Mouse (Mus musculus) embryo, embryonic 10.5 days (tissue): Measurements from ENCODE around the gene Myh10.
"Not testable (repeated sequence)": the region's sequence is repeated elsewhere in the genome, so short reads cannot be mapped to it uniquely, and the experiment has no call there.

Experiments used
- DNase-seq: peaks from one replicate; pipeline ENCODE4 v3.0.0-alpha.2; 2015; ENCODE audit warnings: low spot score

The Myh10 gene

GRCm38 (mm10) chr11:68692693-68693446 is 1.5 kb downstream of the Myh10 start:
- DNase-seq, result peak; percentile 69

DNA sequence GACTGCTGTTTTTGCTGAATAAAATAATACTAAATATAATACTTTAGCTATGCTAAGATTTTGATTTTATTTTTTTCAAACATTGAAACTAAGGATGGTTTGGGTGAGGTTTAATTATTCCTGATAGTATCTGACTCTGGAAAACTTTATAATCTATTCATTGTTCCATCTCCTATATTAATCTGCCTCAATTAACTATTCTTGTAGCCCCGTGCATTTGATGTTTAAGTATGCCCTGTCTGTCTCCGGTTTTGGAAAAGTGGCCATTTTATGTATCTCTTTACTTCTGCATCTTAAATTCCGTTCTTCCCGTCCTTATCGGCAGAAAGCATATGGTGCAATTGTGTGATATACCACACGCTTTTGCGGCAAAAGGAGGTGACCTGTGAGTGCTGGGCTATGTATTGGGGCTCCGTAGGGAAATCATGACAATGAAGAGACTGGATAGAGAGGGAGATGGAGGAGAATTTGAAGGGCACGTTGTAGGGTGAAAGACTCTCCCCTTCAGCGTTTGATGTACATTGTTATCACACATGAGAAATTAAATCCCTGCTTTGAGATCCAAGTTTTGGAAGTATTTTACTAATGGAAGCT is 2.2 kb downstream of the Myh10 start:
- DNase-seq, result peak; percentile 32

- no peak for DNase-seq
Measured at GRCm38 (mm10) chr11:68702370-68702769, 11.0 kb downstream of the Myh10 start.

- DNase-seq, result no peak
Measured at GRCm38 (mm10) chr11:68703360-68703759, 12.0 kb downstream of the Myh10 start.

- DNase-seq, result no peak
Measured at GRCm38 (mm10) chr11:68704258-68704657, 12.9 kb downstream of the Myh10 start.

GRCm38 (mm10) chr11:68704847-68705246 is 13.5 kb downstream of the Myh10 start:
- no peak for DNase-seq

- DNase-seq, result no peak
Measured at GRCm38 (mm10) chr11:68706524-68707429, 15.4 kb downstream of the Myh10 start.

GRCm38 (mm10) chr11:68707881-68708582 is 16.7 kb downstream of the Myh10 start:
- no peak for DNase-seq

GRCm38 (mm10) chr11:68716167-68716566 is 24.8 kb downstream of the Myh10 start:
- DNase-seq, result no peak

DNA sequence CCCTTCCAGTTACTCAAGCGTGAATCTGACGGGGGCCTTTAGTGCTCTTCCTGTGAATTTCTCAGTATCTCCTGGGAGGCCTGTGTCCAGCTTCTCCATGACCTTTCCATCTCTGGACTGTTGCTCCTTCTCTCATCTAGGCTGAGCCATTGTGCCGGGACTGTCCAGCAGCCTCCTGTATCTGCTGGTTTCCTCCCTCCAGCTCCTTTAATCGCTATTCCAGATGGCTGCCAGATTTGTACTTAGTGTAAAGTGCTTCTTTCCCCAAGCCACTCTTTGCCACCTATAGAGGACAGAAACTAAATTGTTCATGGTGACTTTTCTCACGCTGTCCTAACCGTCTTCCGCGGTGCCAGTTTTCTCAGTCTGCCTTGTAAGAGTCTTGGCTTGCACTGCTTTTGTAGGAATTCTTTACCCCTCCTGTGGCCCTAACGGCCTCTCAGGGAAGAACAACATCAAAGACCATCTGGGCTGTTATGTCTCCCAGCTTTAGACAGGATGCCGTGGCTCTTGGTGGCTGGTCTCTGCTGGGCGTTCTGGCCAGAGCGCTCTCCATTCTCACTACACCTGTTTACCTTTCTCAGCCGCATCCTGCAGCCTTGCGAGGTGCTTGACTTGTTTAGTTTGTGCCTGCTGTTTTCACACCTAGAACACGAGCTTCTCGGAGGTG is 25.9 kb downstream of the Myh10 start:
- DNase-seq, result peak; percentile 52

DNA sequence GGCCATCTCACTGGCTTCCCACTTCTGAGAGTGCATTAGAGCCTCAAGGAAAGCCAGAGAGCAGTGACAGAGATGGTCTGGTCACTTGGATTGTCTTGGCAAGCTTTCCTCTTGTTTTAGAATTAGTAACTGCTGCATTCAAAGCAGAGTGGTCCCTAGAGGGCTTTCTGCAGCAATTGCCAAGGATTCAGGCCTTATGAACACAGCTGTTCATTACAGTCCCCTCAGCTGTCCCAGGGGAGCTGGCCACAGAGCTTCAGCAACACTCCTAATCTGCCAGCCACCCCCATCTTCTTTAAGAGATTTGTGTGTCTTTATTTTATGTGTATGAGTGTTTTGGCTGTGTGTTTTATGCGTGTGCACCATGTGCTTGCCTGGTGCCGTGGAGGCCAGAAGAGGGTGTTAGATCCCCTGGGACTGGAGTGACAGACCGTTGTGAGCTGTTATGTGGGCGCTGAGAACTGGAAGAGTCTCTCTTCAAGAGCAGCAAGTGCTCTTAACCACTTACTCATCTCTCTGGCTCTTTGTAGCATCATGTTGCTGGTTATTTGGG is 27.8 kb downstream of the Myh10 start:
- DNase-seq, result no peak

DNA sequence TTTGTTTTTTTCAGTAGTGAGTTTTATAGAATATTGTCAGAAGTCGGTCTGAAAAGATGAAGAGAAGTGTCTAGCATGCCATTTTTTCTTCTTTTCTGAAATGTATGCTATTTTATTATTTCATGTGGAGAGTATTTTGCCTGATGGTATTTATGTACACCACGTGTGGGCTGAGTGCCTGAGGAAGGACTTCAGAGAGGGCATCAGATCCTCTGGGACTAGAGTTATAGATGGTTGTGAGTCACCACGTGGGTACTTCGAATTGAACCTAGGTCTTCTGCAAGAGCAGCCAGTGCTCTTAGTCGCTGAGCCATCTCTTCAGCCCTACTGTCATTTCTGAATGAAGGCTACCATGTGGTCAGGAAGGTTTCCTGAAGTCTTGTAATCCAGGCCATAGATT is 28.4 kb downstream of the Myh10 start:
- no peak for DNase-seq

GRCm38 (mm10) chr11:68724117-68724516 is 32.8 kb downstream of the Myh10 start:
- DNase-seq, result peak; percentile 21

DNA sequence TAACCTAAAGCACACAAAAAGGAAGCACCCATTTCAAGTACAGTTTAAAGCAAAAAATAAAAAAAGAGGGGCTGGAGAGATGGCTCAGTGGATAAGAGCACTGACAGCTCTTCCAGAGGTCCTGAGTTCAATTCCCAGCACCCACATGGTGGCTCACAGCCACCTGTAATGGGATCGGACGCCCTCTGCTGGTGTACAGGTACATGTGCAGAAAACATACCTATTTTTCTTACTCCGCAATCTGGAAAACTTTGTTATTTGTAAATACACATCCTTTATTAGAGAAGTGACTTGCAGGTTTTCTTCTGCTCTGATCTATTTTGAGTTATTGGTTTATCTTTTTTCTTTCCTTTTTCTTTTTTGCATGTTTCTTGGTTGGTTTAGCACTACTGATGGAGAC is 37.3 kb downstream of the Myh10 start:
- no peak for DNase-seq

DNA sequence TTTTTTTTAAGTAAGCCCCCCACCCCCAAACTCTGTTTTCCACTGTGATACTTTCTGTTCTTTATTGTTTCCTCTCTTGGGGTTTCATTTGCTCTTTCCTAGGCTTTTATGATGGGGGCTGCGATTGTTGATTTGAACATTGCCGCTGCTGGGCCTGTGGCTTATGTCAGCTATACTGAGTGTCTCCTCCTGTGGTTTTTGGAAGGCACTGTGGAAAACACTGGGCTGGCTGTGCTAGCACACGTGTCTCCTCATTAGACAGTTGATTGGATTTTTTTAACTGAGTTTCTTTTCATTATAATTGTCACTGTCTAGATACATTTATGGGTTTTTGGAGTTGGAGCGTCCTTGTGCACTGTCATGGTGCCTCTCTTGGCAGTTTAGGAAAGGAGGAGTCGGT is 39.4 kb downstream of the Myh10 start:
- no peak for DNase-seq

DNA sequence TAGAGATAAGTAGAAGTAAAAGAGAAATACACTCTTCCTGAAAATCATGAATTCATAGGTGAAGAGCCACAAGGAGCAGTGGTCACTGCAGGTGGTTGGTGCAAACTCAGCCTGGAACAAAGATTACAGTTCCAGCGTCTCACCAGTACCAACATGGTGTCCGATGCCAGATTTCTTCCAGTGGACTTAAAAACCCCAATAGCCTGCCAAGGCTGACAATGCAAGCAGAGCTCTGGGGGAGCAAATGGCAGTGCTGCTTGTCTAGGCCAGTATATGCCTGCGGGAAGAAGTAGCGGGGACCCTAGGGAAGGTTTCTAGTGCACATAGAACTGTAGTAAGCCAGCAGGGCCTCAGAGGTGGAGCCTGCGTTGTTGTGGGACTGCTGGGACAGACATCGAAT is 40.7 kb downstream of the Myh10 start:
- no peak for DNase-seq

DNA sequence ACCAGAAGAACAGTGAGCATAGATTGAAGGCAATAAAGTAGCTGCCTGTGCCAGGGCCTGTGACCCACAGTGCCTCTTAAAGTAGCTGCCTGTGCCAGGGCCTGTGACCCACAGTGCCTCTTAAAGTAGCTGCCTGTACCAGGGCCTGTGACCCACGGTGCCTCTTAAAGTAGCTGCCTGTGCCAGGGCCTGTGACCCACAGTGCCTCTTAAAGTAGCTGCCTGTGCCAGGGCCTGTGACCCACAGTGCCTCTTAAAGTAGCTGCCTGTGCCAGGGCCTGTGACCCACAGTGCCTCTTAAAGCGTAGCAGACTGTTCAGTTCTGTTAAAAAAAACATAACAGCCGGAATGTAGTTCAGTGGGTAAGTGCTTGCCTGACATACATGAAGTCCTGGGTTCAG is 42.0 kb downstream of the Myh10 start:
- DNase-seq, result not testable (repeated sequence)

DNA sequence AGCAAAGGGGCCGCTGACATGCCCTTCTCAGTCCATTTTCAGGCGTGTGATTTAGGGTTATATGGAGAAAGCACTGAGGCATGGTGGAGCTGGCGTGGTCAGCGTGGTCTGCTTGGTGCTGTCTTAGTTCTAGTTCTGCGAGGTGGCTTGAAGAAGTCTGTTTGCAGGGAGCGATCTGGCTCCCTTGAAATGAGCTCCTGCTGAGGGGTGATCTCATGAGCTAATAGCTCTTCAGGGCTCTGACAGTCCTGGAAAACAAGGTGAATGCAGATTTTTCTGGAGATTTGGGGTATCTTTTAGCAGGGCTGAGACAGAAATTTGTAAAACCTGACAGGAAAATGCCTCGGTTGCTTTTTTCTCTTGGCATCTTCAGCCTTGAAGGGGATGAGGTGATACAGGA is 48.1 kb downstream of the Myh10 start:
- no peak for DNase-seq

GRCm38 (mm10) chr11:68742658-68743057 is 51.3 kb downstream of the Myh10 start:
- DNase-seq, result no peak

DNA sequence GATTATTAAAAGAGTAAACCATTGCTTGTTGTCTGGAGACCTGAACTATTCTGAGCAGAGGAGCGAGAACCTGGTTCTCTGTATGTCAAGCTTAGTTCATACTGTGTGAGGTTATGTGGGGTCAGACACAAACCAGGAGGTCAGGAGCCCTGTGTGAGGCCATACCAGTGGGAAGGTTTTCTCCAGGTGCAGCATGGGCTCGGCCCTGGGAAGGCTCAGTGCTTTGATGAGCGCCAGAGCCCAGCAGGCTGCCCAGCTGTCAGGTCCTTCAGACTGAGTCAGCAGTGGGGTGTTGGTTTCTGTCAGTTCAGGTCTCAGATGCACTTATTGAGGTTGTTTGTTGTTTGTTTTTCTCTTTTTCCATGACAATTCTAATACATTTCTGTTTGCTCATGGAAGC is 52.8 kb downstream of the Myh10 start:
- DNase-seq, result no peak
